Mouse (Mus musculus) embryonic facial prominence, embryonic 12.5 days (tissue): ENCODE data around the gene Epb41l4b. TPM values are rescaled to one million over a fixed set of nuclear protein-coding genes. Genes with fewer than 3 reads are reported as not detected.

Source experiments
- ATAC-seq: fragments of 200-750 bp; cut with Nextera tagmentation; 2 replicates; pipeline ENCODE4 v1.8.0; 2017; ENCODE audit not compliant: insufficient number of reproducible peaks, insufficient read depth, low FRiP score, low TSS enrichment
- H3K27ac ChIP-seq: fragments of 300-500 bp; sonication (generic); 2 replicates; pipeline ENCODE4 v1.5.1; 2016; ENCODE audit warnings: mild to moderate bottlenecking
- H3K27me3 ChIP-seq: fragments of 300-500 bp; sonication (generic); 2 replicates; pipeline ENCODE4 v1.6.1; 2016; ENCODE audit warnings: mild to moderate bottlenecking, moderate library complexity
- H3K36me3 ChIP-seq: fragments of 300-500 bp; sonication (generic); 2 replicates; pipeline ENCODE4 v1.6.1; 2016; ENCODE audit warnings: mild to moderate bottlenecking
- H3K4me1 ChIP-seq: fragments of 300-500 bp; sonication (generic); 2 replicates; pipeline ENCODE4 v1.6.1; 2016
- H3K4me2 ChIP-seq: fragments of 300-500 bp; sonication (generic); replicated peaks from 2 replicates; pipeline ENCODE4 v1.6.1; 2016; ENCODE audit warnings: mild to moderate bottlenecking, moderate library complexity
- H3K4me3 ChIP-seq: fragments of 300-500 bp; sonication (generic); 2 replicates; pipeline ENCODE4 v1.5.1; 2016; ENCODE audit warnings: mild to moderate bottlenecking
- H3K9ac ChIP-seq: fragments of 300-500 bp; sonication (generic); 2 replicates; pipeline ENCODE4 v1.6.1; 2016; ENCODE audit warnings: mild to moderate bottlenecking, moderate library complexity
- H3K9me3 ChIP-seq: fragments of 300-500 bp; sonication (generic); 2 replicates; pipeline ENCODE4 v1.6.1; 2016; ENCODE audit warnings: mild to moderate bottlenecking, moderate library complexity
- WGBS: fragments of 180-500 bp; shearing (Covaris S2); methylation state at CpG from one replicate; pipeline ENCODE4 v1.1.7; 2016; 5-methylcytosine and 5-hydroxymethylcytosine counted together
- polyA plus RNA-seq: library from polyadenylated mRNA; unstranded; fragments of >200 nt; fragmentation: Nextera tagmentation; extraction: Ambion mirVana; gene quantifications from 2 replicates; pipeline ENCODE4 v1.2.1, GENCODE M21; 2016

The Epb41l4b gene
- polyA plus RNA-seq, 1 experiment from 2014 or later, result 3.0 TPM

DNA sequence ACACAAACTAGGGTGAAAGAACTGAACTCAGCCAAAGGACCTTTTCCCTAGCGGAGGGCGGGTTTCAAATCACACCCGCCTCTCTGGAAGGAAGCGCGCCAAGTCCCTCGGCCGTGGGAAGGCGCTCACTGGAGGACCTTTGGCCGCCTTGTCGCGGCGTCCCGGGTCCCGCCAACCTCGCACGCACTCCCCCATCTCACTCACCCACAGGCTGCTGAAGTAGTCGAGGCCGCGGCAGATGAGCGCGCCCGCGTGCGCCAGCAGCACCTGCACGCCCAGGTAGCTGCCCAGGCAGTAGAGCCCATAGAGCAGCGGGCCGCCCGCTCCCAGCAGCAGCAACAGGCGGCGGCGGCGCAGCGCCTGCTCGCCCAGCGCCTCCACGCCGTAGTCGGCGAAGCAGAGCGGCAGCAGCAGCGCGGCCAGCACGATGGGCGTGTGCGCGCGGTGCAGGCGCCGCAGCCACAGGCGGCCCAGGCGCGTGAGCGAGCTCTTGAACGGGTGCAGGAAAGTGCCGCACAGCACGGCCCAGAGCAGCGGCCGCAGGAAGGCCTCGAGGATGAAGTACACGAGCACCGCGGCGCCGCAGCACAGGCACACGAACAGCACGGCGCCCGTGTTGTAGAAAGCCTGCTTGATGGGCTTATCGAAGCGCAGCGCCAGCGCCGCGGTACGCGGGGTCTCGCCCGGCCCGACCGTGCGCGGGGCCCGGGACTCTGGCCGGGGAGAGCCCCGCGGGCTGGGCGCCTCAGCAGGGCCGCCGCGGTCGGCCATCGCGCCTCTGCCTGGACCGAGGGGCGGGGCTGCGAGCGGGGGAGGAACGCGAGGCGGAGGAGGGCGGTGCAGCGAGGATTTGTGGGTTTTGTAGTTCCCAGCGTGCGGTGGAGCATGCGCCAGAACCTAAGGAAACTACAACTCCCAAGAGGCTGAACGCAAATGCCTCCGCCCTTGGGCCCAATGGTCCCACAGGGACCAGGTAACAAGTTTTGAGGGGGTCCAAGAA, 196.3 kb downstream of the Epb41l4b start, which contains the start of gene Tmem245:
Tmem245 (minus strand) TSS at position 797 of the 1,000 bp plus-strand sequence.
- under 1% methylated on average over 107 of the region's 107 CpGs for WGBS
- peak within 1 kb of the TSS; percentile 84 for H3K4me3 ChIP-seq
- H3K4me1 ChIP-seq, result peaks cover 33% of the 10 kb centered on the region
- no peaks in the 10 kb centered on the region for H3K9me3 ChIP-seq
- H3K4me2 ChIP-seq, result peak within 1 kb of the TSS; percentile 78
- no peaks in the 10 kb centered on the region for H3K36me3 ChIP-seq
- no peaks in the 10 kb centered on the region for H3K27me3 ChIP-seq
- peak within 1 kb of the TSS; percentile 88 for H3K9ac ChIP-seq
- H3K27ac ChIP-seq, result peak within 1 kb of the TSS; percentile 88
- peak; percentile 94 for ATAC-seq

DNA sequence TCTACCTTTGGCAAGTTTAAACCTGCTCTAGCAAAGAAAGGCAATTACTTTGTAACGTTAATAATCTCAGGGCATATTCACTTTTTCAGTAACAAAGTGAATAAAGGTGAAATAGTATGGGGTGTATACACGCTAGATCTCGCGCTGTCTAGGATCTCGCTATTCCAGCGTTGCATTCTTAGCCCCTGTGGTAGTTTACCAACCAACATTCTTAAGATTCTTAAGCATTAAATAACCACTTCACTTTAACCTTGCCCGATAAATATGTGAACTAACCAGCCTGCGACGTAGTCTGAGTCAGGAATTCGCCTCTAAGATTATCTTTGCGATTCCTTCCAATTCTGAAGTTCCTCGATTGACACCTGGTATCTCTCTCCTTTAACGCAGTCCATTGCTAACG, 197.1 kb downstream of the Epb41l4b start:
- peak overlapping the region; percentile 78 for H3K4me2 ChIP-seq
- no peaks in the 10 kb centered on the region for H3K9me3 ChIP-seq
- H3K4me3 ChIP-seq, result peak overlapping the region; percentile 84
- peak overlapping the region; percentile 88 for H3K9ac ChIP-seq
- peak overlapping the region; percentile 88; the same call in 1 of the 2 replicates for H3K27ac ChIP-seq
- H3K27me3 ChIP-seq, result no peaks in the 10 kb centered on the region
- under 1% methylated on average over 14 of the region's 14 CpGs for WGBS
- peaks cover 33% of the 10 kb centered on the region for H3K4me1 ChIP-seq
- no peak for ATAC-seq
- no peaks in the 10 kb centered on the region for H3K36me3 ChIP-seq

DNA sequence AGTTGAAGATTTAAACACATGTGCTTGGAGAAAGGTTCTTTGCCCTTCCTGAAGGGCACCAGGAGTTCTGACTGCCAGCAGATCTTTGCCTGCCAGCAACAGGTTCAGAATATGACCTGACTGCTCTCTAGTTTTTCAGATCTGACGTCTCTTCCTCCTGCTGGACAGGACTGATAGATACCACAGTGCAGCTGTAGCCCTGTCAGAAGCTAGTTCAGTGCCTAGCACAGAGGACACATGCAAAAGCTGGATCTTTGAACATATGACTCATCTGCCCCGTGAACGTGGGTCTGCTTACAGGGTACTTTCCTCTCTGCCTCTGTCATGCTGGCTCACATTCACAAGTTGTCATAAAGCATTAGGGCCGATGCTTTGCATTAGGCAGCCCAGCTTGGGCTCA, 199.0 kb downstream of the Epb41l4b start:
- Histone ChIP-seq H3K4me1 (peaks cover 33% of the 10 kb centered on the region), H3K36me3 (no peaks in the 10 kb centered on the region), H3K9ac (no peak overlapping the region), H3K4me2 (no peak overlapping the region), H3K4me3 (no peak overlapping the region), H3K9me3 (no peaks in the 10 kb centered on the region), H3K27ac (no peak overlapping the region), H3K27me3 (no peaks in the 10 kb centered on the region)
- WGBS, result 51% methylated on average over 4 of the region's 4 CpGs
- ATAC-seq, result no peak

DNA sequence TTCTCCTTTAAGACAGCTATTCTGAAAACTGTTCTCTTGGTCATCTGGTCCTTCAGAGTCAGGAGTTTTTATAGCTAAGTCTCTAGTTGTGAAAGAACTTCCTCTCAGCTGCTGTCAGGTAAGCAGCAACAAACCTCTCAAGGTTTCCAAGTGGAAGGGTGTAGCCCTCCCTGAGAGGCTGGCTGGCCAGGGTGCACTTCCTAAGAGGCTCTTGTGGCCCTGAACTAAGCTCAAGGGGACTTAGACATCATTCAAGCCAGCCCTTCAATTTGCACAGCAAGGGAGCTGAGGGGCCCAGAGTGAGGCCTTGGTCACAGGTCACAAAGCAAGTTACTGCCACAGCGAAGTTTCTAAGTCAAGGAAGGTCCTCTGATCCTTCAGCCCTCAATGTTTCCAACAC, 200.0 kb downstream of the Epb41l4b start:
- Histone ChIP-seq H3K4me1 (peaks cover 33% of the 10 kb centered on the region), H3K9ac (no peak overlapping the region), H3K4me2 (no peak overlapping the region), H3K4me3 (no peak overlapping the region), H3K27ac (no peak overlapping the region), H3K36me3 (no peaks in the 10 kb centered on the region), H3K27me3 (no peaks in the 10 kb centered on the region), H3K9me3 (no peaks in the 10 kb centered on the region)
- 56% methylated on average over 1 of the region's 1 CpGs for WGBS
- no peak for ATAC-seq

DNA sequence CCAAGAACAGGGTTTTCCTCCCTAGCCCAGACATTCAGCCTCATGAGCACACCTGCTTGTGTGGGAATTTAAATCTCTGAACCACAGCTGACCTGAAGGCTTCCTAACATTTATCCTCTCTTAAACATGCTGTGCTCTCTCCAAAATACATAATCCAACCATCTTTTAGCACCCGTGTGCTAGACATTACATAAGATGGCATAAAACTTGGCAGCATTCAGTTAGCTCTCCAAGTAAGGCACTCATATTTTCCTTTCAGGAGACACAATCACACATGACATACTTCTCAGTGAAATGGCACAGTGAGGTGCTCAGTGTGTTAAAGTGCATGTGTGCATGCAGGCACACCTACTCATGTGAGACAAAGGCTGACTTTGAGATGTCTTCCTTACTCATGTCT, 200.7 kb downstream of the Epb41l4b start:
- H3K4me1 ChIP-seq, result peaks cover 33% of the 10 kb centered on the region
- no peak overlapping the region for H3K4me2 ChIP-seq
- H3K27me3 ChIP-seq, result no peaks in the 10 kb centered on the region
- no peak overlapping the region for H3K9ac ChIP-seq
- no peak overlapping the region for H3K27ac ChIP-seq
- no peaks in the 10 kb centered on the region for H3K9me3 ChIP-seq
- no peak for ATAC-seq
- H3K36me3 ChIP-seq, result no peaks in the 10 kb centered on the region
- H3K4me3 ChIP-seq, result no peak overlapping the region
- WGBS, result 82% methylated on average over 1 of the region's 1 CpGs

Other genes starting within 250 kb of the Epb41l4b start
- gene Tmem245, start 196.0 kb downstream of the Epb41l4b start, polyA plus RNA-seq, result 13.2 and 13.5 TPM in 2 replicates
- gene Frrs1l, start 153.0 kb downstream of the Epb41l4b start, polyA plus RNA-seq, result 4.1 and 4.6 TPM in 2 replicates
- 3.7 and 6.4 TPM in 2 replicates for gene Ptpn3, start 158.4 kb upstream of the Epb41l4b start, polyA plus RNA-seq